Mouse (Mus musculus) E14TG2a.4 (cell line): ENCODE measurements at regions not wholly inside any gene's neighbourhood (a gene's known extent, or its start where the extent isn't known, plus 50 kb on each side); places are given as distances from the start of the nearest gene placed in this dataset.

Experiments
- CTCF ChIP-seq: conservative IDR thresholded peaks from 2 replicates; pipeline ENCODE4 v1.5.1; 2014; ENCODE audit warnings: low read length
- POU5F1 ChIP-seq: IDR thresholded peaks from 2 replicates; pipeline ENCODE4 v1.6.1; 2014; ENCODE audit warnings: low read length, borderline replicate concordance

DNA sequence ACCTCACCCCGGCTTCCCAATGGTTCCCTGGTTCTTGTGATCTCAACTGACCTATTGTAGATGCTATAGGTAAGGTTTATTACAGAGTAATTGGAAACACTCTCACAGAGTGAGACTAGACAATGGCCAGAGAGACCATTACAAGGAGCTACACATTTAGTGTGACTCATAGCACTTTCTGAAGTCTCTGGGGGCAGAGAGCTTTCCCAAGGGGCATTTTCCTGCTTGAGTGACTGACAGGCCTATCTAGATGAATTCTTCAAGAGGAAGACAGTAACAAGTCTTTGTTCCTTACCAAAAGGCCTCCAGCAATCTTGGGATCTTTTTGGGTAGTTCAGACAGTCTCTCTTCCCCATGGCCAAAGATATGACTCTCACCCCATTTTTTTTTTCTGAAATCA is 316.4 kb upstream of the Klf3 start:
- TF ChIP-seq CTCF: no peak
- TF ChIP-seq POU5F1: no peak
